Mouse (Mus musculus) G1E (cell line): ENCODE measurements around the gene Slc25a24. TPM values are rescaled to one million over a fixed set of nuclear protein-coding genes. Genes with fewer than 3 reads are reported as not detected.

Experiments used
- ATAC-seq: 2 replicates; pipeline ENCODE4 v1.8.0; 2016; ENCODE audit warnings: mild to moderate bottlenecking; ENCODE audit not compliant: insufficient number of reproducible peaks, poor library complexity, low FRiP score, severe bottlenecking; ENCODE audit errors: extremely low read depth
- DNase-seq: peaks from one replicate; pipeline ENCODE4 v3.0.0; 2012; ENCODE audit warnings: low spot score
- H3K27me3 ChIP-seq: 2 replicates; pipeline ENCODE4 v1.6.1; 2012; ENCODE audit warnings: mild to moderate bottlenecking, low read length, inconsistent platforms; ENCODE audit not compliant: insufficient read depth
- H3K36me3 ChIP-seq: replicated peaks from 2 replicates; pipeline ENCODE3; 2012; ENCODE audit warnings: mild to moderate bottlenecking, inconsistent platforms
- H3K4me1 ChIP-seq: 2 replicates; pipeline ENCODE4 v1.6.1; 2012; ENCODE audit warnings: low read depth, low read length, inconsistent platforms, mixed read lengths; ENCODE audit not compliant: insufficient read depth
- H3K4me3 ChIP-seq: 2 replicates; pipeline ENCODE4 v1.5.1; 2012; ENCODE audit warnings: low read depth, mild to moderate bottlenecking, inconsistent platforms, low read length, moderate library complexity, mixed read lengths
- H3K9me3 ChIP-seq: replicated peaks from 2 replicates; pipeline ENCODE4 v1.6.1; 2012; ENCODE audit warnings: inconsistent platforms
- CTCF ChIP-seq: IDR thresholded peaks from 2 replicates; pipeline ENCODE4 v1.5.1; 2012; ENCODE audit warnings: low read depth, low read length, inconsistent platforms, mixed read lengths
- GATA1 ChIP-seq: IDR thresholded peaks from 2 replicates; pipeline ENCODE4 v1.6.1; 2012; ENCODE audit warnings: borderline replicate concordance, low read length, inconsistent platforms, mixed read lengths
- GATA2 ChIP-seq: IDR thresholded peaks from 2 replicates; pipeline ENCODE4 v1.6.1; 2012; ENCODE audit warnings: low read depth, low read length, inconsistent platforms, borderline replicate concordance
- POLR2AphosphoS5 ChIP-seq: IDR thresholded peaks from 2 replicates; pipeline ENCODE4 v1.6.1; 2012; ENCODE audit warnings: low read depth, low read length, inconsistent platforms; ENCODE audit not compliant: insufficient replicate concordance
- TAL1 ChIP-seq: conservative IDR thresholded peaks from 2 replicates; pipeline ENCODE4 v1.6.1; 2012; ENCODE audit warnings: low read depth, low read length, inconsistent platforms, mixed read lengths
- polyA plus RNA-seq: library from polyadenylated mRNA; stranded (reverse); fragments of >175 nt; gene quantifications from 2 replicates; pipeline ENCODE4 v1.2.3, GENCODE M21; 2012
- total RNA-seq, 2 experiments: library from RNA; stranded (forward) in 1 of 2; stranded (reverse) in 1 of 2; fragments of 200-1000 nt in 1 of 2; fragments of >200 nt in 1 of 2; fragmentation: Nextera tagmentation in 1 of 2; gene quantifications; 2 replicates each; pipeline ENCODE4 v1.2.3; 2014 to 2017

The Slc25a24 gene
- total RNA-seq (2014; fragmentation: Nextera tagmentation) (11.6 TPM in 1 of 2 replicates, not detected in the other), total RNA-seq (2017) (0.11 TPM in 1 of 2 replicates, not detected in the other), polyA plus RNA-seq (not detected in 2 replicates)

- H3K9me3 ChIP-seq = peaks cover 35% of the 10 kb centered on the region
- H3K36me3 ChIP-seq = no peaks in the 10 kb centered on the region
- no peaks in the 10 kb centered on the region; the same call in 1 of the 2 replicates for H3K27me3 ChIP-seq
- DNase-seq (no peak), ATAC-seq (no peak)
- H3K4me1 ChIP-seq = no peaks in the 10 kb centered on the region
- TF ChIP-seq GATA2 = no peak
- TF ChIP-seq TAL1 = no peak
- TF ChIP-seq CTCF = no peak
- no peak for TF ChIP-seq POLR2AphosphoS5
- no peak for TF ChIP-seq GATA1
- H3K4me3 ChIP-seq = no peak within 1 kb of the TSS; the same call in 1 of the 2 replicates
These were observed at the start of gene Slc25a24 for GRCm38 (mm10) chr3:109122641-109123530. Gene Slc25a24, plus strand, starts transcription at chr3:109123149.

GRCm38 (mm10) chr3:109080169-109080568, 42.8 kb upstream of the Slc25a24 start, which contains the start of gene Slc25a54:
Gene Slc25a54, plus strand, starts transcription at chr3:109080469.
- no peak for ATAC-seq

GRCm38 (mm10) chr3:109084418-109084817, 38.5 kb upstream of the Slc25a24 start:
- peaks cover 7% of the 10 kb centered on the region for H3K9me3 ChIP-seq
- H3K4me3 ChIP-seq = peak overlapping the region; percentile 35; the same call in 1 of the 2 replicates
- no peak for ATAC-seq
- no peaks in the 10 kb centered on the region for H3K4me1 ChIP-seq
- H3K36me3 ChIP-seq = no peaks in the 10 kb centered on the region
- TF ChIP-seq GATA1 = no peak
- TF ChIP-seq POLR2AphosphoS5 = peak; percentile 68; the same call in 1 of the 2 replicates
- no peaks in the 10 kb centered on the region for H3K27me3 ChIP-seq
- DNase-seq = no peak

More at GRCm38 (mm10) chr3:109080169-109080568, 42.8 kb upstream of the Slc25a24 start, which contains the start of gene Slc25a54:
- H3K4me1 ChIP-seq = no peaks in the 10 kb centered on the region
- no peak for TF ChIP-seq GATA1
- no peak for TF ChIP-seq TAL1
- TF ChIP-seq GATA2 = no peak
- TF ChIP-seq POLR2AphosphoS5 = no peak
- no peak for TF ChIP-seq CTCF
- H3K4me3 ChIP-seq = no peak within 1 kb of the TSS
- peaks cover 9% of the 10 kb centered on the region for H3K9me3 ChIP-seq
- H3K27me3 ChIP-seq = no peaks in the 10 kb centered on the region
- H3K36me3 ChIP-seq = no peaks in the 10 kb centered on the region
- no peak for DNase-seq

- H3K4me1 ChIP-seq = no peaks in the 10 kb centered on the region
- DNase-seq (no peak), ATAC-seq (no peak)
- no peaks in the 10 kb centered on the region for H3K36me3 ChIP-seq
- no peak for TF ChIP-seq TAL1
- no peak for TF ChIP-seq GATA2
- TF ChIP-seq GATA1 = no peak
- TF ChIP-seq POLR2AphosphoS5 = no peak
- TF ChIP-seq CTCF = no peak
- peaks cover 6% of the 10 kb centered on the region for H3K9me3 ChIP-seq
- H3K27me3 ChIP-seq = no peaks in the 10 kb centered on the region
- no peak overlapping the region for H3K4me3 ChIP-seq
These were observed 34.5 kb upstream of the Slc25a24 start for GRCm38 (mm10) chr3:109088460-109088859.

GRCm38 (mm10) chr3:109104702-109105101, 18.2 kb upstream of the Slc25a24 start:
- DNase-seq (no peak), ATAC-seq (no peak)
- H3K4me1 ChIP-seq = no peaks in the 10 kb centered on the region
- H3K27me3 ChIP-seq = no peaks in the 10 kb centered on the region
- no peak for TF ChIP-seq TAL1
- no peak for TF ChIP-seq CTCF
- TF ChIP-seq GATA1 = no peak
- TF ChIP-seq POLR2AphosphoS5 = no peak
- TF ChIP-seq GATA2 = no peak
- H3K36me3 ChIP-seq = no peaks in the 10 kb centered on the region
- H3K9me3 ChIP-seq = peaks cover 11% of the 10 kb centered on the region
- H3K4me3 ChIP-seq = no peak overlapping the region

- ATAC-seq (no peak), DNase-seq (no peak)
- TF ChIP-seq CTCF = no peak
- no peak for TF ChIP-seq GATA1
- TF ChIP-seq TAL1 = no peak
- no peaks in the 10 kb centered on the region for H3K4me1 ChIP-seq
- no peaks in the 10 kb centered on the region for H3K27me3 ChIP-seq
- H3K9me3 ChIP-seq = peaks cover 18% of the 10 kb centered on the region
- no peak overlapping the region for H3K4me3 ChIP-seq
- H3K36me3 ChIP-seq = no peaks in the 10 kb centered on the region
These were observed 5.8 kb upstream of the Slc25a24 start for GRCm38 (mm10) chr3:109117136-109117535.
